Mouse (Mus musculus) lung, postnatal 0 days (tissue): Measurements from ENCODE around the gene Mgat4b. TPM values are rescaled to one million over a fixed set of nuclear protein-coding genes. Genes with fewer than 3 reads are reported as not detected.

Experiments used
- ATAC-seq: fragments of 200-750 bp; cut with Nextera tagmentation; 2 replicates; pipeline ENCODE4 v1.8.0; 2017; ENCODE audit warnings: moderate library complexity
- DNase-seq: peaks from one replicate; pipeline ENCODE4 v3.0.0-alpha.2; 2016; ENCODE audit warnings: low spot score
- H3K27ac ChIP-seq: fragments of 300-500 bp; sonication (generic); 2 replicates; pipeline ENCODE4 v1.5.1; 2014; ENCODE audit warnings: antibody characterized with exemption, mild to moderate bottlenecking, low read length, mixed read lengths
- H3K27me3 ChIP-seq: fragments of 300-500 bp; sonication (generic); replicated peaks from 2 replicates; pipeline ENCODE4 v1.6.1; 2014; ENCODE audit warnings: low read length, mixed read lengths; ENCODE audit not compliant: insufficient read depth
- H3K36me3 ChIP-seq: fragments of 300-500 bp; sonication (generic); 2 replicates; pipeline ENCODE4 v1.6.1; 2014; ENCODE audit warnings: low read length, mixed read lengths; ENCODE audit not compliant: insufficient read depth
- H3K4me1 ChIP-seq: fragments of 300-500 bp; sonication (generic); 2 replicates; pipeline ENCODE4 v1.6.1; 2014; ENCODE audit warnings: antibody characterized with exemption, low read depth, low read length, mixed read lengths; ENCODE audit not compliant: insufficient read depth
- H3K4me2 ChIP-seq: fragments of 300-500 bp; sonication (generic); replicated peaks from 2 replicates; pipeline ENCODE4 v1.6.1; 2014; ENCODE audit warnings: low read depth, mild to moderate bottlenecking, low read length, moderate library complexity, mixed read lengths
- H3K4me3 ChIP-seq: fragments of 300-500 bp; sonication (generic); 2 replicates; pipeline ENCODE4 v1.5.1; 2014; ENCODE audit warnings: low read depth, low read length
- H3K9ac ChIP-seq: fragments of 300-500 bp; sonication (generic); replicated peaks from 2 replicates; pipeline ENCODE4 v1.6.1; 2014; ENCODE audit warnings: low read depth, mild to moderate bottlenecking
- H3K9me3 ChIP-seq: fragments of 300-500 bp; sonication (generic); 2 replicates; pipeline ENCODE4 v1.6.1; 2016; ENCODE audit warnings: low read length, mixed read lengths
- CTCF ChIP-seq: IDR thresholded peaks from 2 replicates; pipeline ENCODE4 v1.5.1; 2016; ENCODE audit warnings: antibody characterized with exemption, mild to moderate bottlenecking
- EP300 ChIP-seq: IDR thresholded peaks from 2 replicates; pipeline ENCODE4 v1.6.1; 2016; ENCODE audit warnings: antibody characterized with exemption, mild to moderate bottlenecking, control low read depth
- WGBS: fragments of 180-500 bp; shearing (Covaris S2); extraction: QIAGEN DNeasy Blood & Tissue Kit; methylation state at CpG from one replicate; pipeline ENCODE4 v1.1.7; 2014; 5-methylcytosine and 5-hydroxymethylcytosine counted together
- microRNA-seq: library from miRNA; unstranded; fragments of <30 nt; microRNA quantifications from one replicate; pipeline ENCODE4, GENCODE M21; 2016
- polyA plus RNA-seq: library from polyadenylated mRNA; unstranded; fragments of >200 nt; fragmentation: Nextera tagmentation; extraction: Ambion mirVana; gene quantifications from 2 replicates; pipeline ENCODE4 v1.2.1, GENCODE M21; 2015

Gene Mgat4b
- polyA plus RNA-seq, 1 experiment from 2014 or later = 43.4 TPM

DNA sequence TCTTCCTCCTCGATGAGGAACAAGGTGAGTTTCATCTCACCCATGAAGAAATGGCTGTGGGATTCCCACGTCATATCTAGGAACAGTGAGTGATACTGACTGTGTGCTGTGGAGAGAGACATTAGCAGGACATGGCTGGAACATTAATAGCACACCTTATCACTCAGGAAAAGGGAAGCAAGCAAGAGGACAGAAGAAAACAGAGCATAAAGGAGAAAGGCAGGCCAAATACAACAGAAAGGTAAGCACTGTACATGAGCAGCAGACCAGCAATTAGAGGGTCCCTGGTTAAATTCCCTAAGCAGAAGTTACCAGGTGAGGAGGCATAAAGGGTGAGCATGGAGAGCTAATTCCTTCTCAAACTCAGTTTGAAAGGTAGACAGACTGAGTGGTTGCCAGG is 64.4 kb downstream of the Mgat4b start:
- Histone ChIP-seq H3K9me3 (no peaks in the 10 kb centered on the region), H3K27me3 (no peaks in the 10 kb centered on the region), H3K4me2 (no peak overlapping the region), H3K9ac (no peak overlapping the region), H3K4me3 (no peak overlapping the region), H3K36me3 (no peaks in the 10 kb centered on the region), H3K4me1 (peaks cover 4% of the 10 kb centered on the region; the same call in 1 of the 2 replicates), H3K27ac (peak overlapping the region; percentile 22; the same call in 1 of the 2 replicates)
- DNase-seq (no peak), ATAC-seq (0 out of 2 replicates have a peak, but pooled peaks have one; percentile 1)
- 78% methylated on average over 2 of the region's 2 CpGs for WGBS
- no peak for TF ChIP-seq EP300
- TF ChIP-seq CTCF = no peak

- no peak overlapping the region for H3K4me3 ChIP-seq
- H3K27me3 ChIP-seq = no peaks in the 10 kb centered on the region
- ATAC-seq (peak; percentile 63), DNase-seq (peak; percentile 50)
- H3K4me1 ChIP-seq = peaks cover 4% of the 10 kb centered on the region; the same call in 1 of the 2 replicates
- H3K27ac ChIP-seq = no peak overlapping the region
- no peaks in the 10 kb centered on the region for H3K9me3 ChIP-seq
- H3K9ac ChIP-seq = no peak overlapping the region
- H3K4me2 ChIP-seq = no peak overlapping the region
- 60% methylated on average over 5 of the region's 5 CpGs for WGBS
- no peaks in the 10 kb centered on the region for H3K36me3 ChIP-seq
- TF ChIP-seq CTCF (no peak), EP300 (no peak)
Observed at GRCm38 (mm10) chr11:50275568-50276151, 65.0 kb downstream of the Mgat4b start.

GRCm38 (mm10) chr11:50277025-50277424 is 66.3 kb downstream of the Mgat4b start:
- ATAC-seq (no peak), DNase-seq (no peak)
- no peak overlapping the region for H3K4me2 ChIP-seq
- no peak overlapping the region for H3K27ac ChIP-seq
- no peak overlapping the region for H3K9ac ChIP-seq
- TF ChIP-seq EP300 = no peak
- peak; percentile 37 for TF ChIP-seq CTCF
- peaks cover 4% of the 10 kb centered on the region; the same call in 1 of the 2 replicates for H3K4me1 ChIP-seq
- no peaks in the 10 kb centered on the region for H3K36me3 ChIP-seq
- H3K4me3 ChIP-seq = no peak overlapping the region
- no peaks in the 10 kb centered on the region for H3K9me3 ChIP-seq
- no peaks in the 10 kb centered on the region for H3K27me3 ChIP-seq

DNA sequence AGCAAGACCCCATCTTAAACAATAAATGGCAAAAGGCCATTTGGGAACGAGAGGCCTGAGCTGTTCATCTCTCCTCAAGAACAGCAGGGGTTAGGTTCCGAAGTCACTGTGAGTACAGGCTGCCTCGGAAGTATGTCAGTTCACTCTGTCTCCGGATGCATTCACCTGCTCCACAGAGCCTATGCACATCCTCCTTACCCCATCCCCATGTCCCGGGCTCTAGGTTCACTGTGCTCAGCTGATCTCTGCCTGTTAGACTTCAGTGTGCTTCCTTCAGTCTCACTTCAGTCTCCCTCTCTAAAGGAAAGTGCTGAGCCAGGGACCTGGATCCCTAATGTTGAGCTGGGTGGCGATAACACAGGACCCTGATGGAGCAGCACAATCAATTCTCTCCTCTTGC is 67.0 kb downstream of the Mgat4b start:
- no peak for ATAC-seq
- H3K27me3 ChIP-seq = no peaks in the 10 kb centered on the region

DNA sequence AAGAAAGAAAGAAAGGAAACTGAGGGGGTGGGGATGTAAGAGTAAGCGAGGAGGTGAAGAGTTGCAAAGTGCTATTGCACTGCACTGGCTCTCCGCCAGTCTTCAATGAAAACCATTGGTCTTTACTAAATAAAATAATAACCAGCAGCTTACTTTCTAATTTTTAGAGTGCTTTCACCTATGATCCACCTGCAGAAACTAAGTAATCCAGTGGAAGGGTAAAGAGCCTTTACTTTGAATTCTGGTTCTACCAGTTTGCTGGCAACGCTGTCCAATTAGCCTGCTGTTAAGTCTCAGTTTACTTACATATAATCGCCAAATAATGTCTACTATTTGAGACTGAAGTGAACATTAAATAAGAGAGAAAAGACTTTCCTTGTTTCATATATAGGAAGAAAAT is 68.3 kb downstream of the Mgat4b start:
- H3K36me3 ChIP-seq = no peaks in the 10 kb centered on the region
- peak; percentile 46 for DNase-seq
- 49% methylated on average over 4 of the region's 4 CpGs for WGBS
- ATAC-seq = peak; percentile 25; the same call in 1 of the 2 replicates
- H3K9me3 ChIP-seq = no peaks in the 10 kb centered on the region
- peaks cover 4% of the 10 kb centered on the region; the same call in 1 of the 2 replicates for H3K4me1 ChIP-seq
- no peak overlapping the region; the same call in 1 of the 2 replicates for H3K27ac ChIP-seq
- no peak overlapping the region for H3K4me2 ChIP-seq
- H3K9ac ChIP-seq = no peak overlapping the region
- H3K27me3 ChIP-seq = no peaks in the 10 kb centered on the region
- H3K4me3 ChIP-seq = no peak overlapping the region
- TF ChIP-seq EP300 = no peak
- TF ChIP-seq CTCF = no peak

More for the DNA sequence above, 67.0 kb downstream of the Mgat4b start:
- H3K36me3 ChIP-seq = no peaks in the 10 kb centered on the region
- peaks cover 4% of the 10 kb centered on the region; the same call in 1 of the 2 replicates for H3K4me1 ChIP-seq
- no peak overlapping the region for H3K4me2 ChIP-seq
- H3K4me3 ChIP-seq = no peak overlapping the region
- no peaks in the 10 kb centered on the region for H3K9me3 ChIP-seq
- DNase-seq = no peak
- TF ChIP-seq EP300 (no peak), CTCF (no peak)
- H3K27ac ChIP-seq = no peak overlapping the region
- H3K9ac ChIP-seq = no peak overlapping the region
- WGBS = 91% methylated on average over 6 of the region's 6 CpGs

DNA sequence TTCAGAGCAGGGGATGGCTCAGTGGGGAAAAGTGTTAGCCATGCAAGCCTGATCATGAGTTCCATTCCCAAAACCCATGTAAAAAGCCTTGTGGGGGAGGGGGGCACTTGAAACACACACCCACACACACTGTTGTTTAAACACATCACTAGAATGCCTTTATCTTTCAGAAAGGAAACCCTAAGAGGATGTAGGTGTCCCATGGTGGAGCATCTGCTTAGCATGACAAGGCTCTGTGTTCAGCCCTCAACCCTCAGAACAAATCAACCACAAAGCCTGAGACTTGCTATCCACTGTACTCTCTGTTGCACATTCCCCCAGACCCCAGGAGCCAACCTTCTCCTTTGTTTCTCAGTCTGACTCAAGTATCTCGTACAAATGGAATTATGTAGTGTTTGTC is 69.4 kb downstream of the Mgat4b start:
- H3K9me3 ChIP-seq = no peaks in the 10 kb centered on the region
- H3K9ac ChIP-seq = no peak overlapping the region
- WGBS = 58% methylated on average over 1 of the region's 1 CpGs
- H3K4me3 ChIP-seq = no peak overlapping the region
- H3K36me3 ChIP-seq = no peaks in the 10 kb centered on the region
- H3K27me3 ChIP-seq = no peaks in the 10 kb centered on the region
- H3K4me2 ChIP-seq = no peak overlapping the region
- ATAC-seq (no peak), DNase-seq (no peak)
- no peak overlapping the region for H3K27ac ChIP-seq
- TF ChIP-seq EP300 (no peak), CTCF (no peak)
- H3K4me1 ChIP-seq = peaks cover 4% of the 10 kb centered on the region; the same call in 1 of the 2 replicates

Small RNA genes lying within 50 kb of the gene (microRNA-seq; reads per million reads assigned to microRNA genes)
- not detected for gene Mir6919

Other genes with a start within 250 kb of the Mgat4b start
- gene Rnf130, start 185.5 kb upstream of the Mgat4b start, polyA plus RNA-seq = 77.5 and 81.6 TPM in 2 replicates
- 26.1 and 27.4 TPM in 2 replicates for gene Tbc1d9b, start 79.5 kb upstream of the Mgat4b start, polyA plus RNA-seq
- 6.9 and 9.0 TPM in 2 replicates for gene Mrnip, start 36.4 kb upstream of the Mgat4b start, polyA plus RNA-seq
- gene Sqstm1, start 63 bp upstream of the Mgat4b start, polyA plus RNA-seq = 405 and 426 TPM in 2 replicates
- 21.8 and 21.9 TPM in 2 replicates for gene Ltc4s, start 27.7 kb downstream of the Mgat4b start, polyA plus RNA-seq
- gene Maml1, start 81.4 kb downstream of the Mgat4b start, polyA plus RNA-seq = 5.2 and 6.2 TPM in 2 replicates
- gene Canx, start 114.8 kb downstream of the Mgat4b start, polyA plus RNA-seq = 168 and 186 TPM in 2 replicates
- 0.40 and 0.53 TPM in 2 replicates for gene Cby3, start 143.6 kb downstream of the Mgat4b start, polyA plus RNA-seq
- 154 and 172 TPM in 2 replicates for gene Hnrnph1, start 166.1 kb downstream of the Mgat4b start, polyA plus RNA-seq
- 19.8 and 23.8 TPM in 2 replicates for gene Rufy1, start 220.2 kb downstream of the Mgat4b start, polyA plus RNA-seq